Mouse (Mus musculus): ENCODE results near the gene Ebf1.

Ebf1 gene

DNA sequence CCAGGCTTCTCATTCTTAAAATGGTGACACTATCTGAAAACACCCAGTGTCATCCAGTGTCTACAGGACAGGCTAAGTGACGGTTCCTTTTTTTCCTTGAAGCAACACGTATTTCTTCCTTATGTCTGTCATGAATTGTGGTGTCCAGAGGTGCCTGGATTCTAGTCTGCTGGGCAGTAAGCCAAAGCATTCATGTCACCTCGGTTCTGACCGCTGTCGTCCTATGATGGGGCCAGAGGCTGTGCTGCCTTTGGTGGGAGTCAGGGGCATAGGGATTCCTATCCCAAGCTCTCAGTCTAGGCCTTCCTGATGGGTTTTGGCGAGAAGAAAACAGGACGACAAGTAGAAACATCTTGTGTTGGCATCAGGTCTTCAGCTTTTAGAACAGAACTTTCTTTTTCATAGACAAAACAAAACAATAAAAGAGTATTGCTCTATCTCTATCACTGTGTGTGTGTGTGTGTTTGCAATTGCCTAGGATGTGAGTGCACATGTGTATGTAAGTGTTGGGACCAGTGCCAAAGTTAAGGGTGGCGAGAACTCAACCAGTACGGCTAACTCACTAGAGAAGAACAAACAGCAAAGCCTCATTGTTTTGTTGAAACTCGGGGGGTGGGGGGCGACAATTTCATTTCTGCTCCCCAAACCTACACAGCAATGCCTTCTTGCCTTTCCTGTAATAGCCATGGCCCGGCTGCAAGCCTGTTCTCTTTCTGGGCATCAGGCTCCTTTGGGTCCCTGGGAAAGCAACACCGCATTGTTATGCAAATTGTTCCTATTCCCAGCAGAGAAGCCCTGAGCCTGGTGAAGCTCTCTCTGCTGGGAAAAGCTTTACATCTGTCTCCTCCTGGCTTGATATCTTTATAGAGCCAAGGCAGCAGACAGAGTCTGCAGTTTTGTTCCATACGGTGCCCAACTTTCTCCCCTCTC lies 224.3 kb downstream of the Ebf1 start:
- no peak for DNase-seq (ENCODE audit: low spot score)

DNA sequence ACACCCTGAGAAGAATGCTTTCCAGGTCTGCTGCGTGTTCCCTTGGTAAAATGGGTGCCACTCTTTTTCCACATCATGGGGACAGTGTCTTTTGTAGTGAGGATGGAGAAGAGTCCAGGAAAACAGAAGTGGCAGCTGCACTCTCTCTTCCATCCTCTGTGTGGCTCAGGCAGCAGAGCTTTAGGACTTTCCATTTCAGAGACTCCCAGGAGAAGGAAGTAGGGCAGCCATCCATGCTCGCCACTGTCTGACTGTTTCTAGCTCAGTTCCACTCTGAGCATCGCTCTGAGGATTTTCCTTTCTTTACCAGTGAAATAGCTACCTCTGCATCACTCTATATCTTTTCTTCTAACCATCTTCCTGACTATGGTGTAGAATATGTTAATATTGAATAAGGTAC lies 234.8 kb downstream of the Ebf1 start:
- DNase-seq (ENCODE audit: low spot score), result no peak

DNA sequence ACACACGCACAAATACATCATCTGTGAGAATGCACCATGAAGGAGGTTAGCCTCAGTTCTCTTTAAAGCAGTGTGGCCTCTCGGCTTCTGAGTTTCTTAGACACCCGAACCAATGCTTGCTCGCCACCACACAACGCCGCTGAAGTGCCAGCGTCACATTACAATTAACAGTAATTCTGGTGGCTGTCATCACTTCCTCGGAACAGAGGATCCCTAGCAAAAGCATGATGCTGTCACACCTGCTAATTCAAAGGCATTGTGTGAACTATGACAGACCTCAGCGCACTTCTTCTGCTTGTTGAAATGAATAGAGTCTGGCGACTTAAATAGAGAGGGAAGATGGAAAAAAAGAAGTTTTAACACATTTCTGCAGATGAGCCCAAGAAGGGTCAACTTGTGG lies 235.8 kb downstream of the Ebf1 start:
- no peak for DNase-seq (ENCODE audit: low spot score)

DNA sequence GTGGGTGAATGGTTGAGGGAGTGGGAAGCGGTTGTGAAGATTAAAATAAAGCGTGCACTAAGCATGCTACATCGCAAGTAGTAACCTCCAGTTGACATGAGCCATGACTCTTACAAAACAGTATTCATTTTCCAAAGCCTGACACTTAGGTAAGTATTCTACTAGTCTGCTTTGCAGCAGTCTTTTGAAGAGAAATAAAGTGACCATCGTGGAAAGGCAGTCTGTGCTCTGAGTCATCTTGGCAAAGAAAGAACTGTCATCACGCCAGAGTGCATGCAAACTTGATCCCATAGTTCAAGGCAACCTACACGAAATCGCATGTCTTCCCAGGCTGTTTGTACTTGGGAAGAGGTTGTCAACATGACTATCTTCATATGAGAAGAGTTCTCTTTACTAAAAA lies 237.4 kb downstream of the Ebf1 start:
- DNase-seq (ENCODE audit: low spot score), result no peak

DNA sequence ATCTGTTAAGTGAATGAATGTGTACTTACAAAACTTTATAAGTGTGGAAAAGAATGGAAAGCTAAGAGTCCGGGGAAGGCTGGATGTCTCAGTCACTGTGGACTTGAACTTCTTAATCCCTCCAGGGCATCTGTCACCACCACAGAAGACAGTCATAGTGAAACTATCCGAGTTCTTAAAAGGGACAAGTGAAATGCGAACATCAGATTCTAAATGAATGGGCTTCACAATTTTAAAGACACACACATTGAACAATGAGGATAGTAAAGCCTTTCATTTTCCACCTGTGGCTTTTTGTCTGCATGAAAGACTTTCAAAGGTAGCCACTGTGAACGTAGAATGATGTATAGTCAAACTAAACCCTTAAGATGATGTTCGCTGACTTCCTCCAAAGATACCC lies 244.0 kb downstream of the Ebf1 start:
- no peak for DNase-seq (ENCODE audit: low spot score)

DNA sequence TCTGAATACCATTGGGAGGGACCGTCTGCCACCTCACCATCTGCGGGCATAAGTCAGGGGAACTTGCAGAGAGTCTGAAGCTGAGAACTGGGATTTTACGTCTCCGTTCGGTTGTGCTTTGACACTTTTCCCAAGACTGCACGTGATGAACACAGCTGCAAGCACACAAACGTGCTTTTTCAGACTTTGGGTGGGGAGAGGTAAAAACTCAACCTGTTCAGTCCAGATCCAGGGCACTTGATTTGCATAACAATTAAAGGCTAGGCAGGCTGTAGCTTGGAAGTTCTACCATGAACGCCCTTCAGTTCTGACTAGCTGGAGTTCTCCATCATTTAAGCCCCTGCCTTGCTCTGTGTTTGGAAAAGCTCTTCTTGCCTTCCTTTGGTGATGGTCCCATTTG lies 246.8 kb downstream of the Ebf1 start:
- DNase-seq (ENCODE audit: low spot score), result no peak

DNA sequence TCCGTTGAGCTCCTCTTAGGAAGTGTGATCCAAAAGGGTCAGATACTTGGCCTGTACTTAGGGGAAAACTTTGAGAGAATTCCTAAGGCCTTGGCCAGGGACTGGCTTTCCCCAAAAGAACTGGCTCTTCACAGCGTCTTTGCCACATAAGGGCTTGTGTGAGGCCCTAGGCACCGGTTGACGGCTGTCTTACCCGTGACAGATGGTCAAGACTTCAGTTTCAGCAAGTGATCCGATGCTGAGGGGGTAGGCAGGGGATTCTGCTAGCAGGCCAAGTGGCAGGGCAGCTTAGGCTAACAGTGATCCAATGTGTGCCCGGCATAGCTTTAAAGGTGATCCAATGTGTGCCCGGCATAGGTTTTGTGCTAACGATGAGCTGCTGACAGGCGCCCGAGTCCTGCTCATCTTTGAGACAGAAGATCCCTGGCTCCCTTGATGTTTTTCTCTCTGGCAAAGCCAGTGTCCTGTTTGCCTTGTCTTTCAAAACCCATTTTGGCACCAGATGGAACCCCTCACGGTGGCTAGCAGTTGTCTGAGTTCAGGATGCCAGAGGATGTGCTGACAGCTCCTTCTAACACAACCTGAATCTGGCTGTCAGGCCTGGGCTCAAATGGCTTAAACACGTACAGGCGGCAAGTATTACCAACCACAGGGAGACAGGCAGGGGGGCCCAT lies 249.5 kb downstream of the Ebf1 start:
- DNase-seq (ENCODE audit: low spot score), result no peak

DNA sequence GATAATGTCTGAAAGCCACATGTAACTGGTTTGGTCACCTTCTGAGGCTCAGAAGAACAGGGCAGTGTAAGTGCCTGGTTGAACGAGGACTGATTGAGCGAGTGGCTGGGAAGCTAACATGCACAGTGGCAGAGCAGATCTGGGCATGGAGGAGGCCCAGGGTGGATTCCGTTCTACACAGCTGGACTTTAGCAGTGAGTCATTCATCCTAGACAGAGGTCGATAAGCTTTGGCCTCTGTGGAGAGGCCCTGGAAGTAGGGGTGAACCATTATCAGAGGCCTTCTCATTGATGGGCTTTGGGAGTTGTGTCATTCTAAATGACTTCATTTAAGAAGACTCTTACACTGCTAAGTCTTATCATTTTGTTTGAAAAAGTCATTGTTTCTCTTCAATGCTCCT lies 250.3 kb downstream of the Ebf1 start:
- DNase-seq (ENCODE audit: low spot score), result no peak

DNA sequence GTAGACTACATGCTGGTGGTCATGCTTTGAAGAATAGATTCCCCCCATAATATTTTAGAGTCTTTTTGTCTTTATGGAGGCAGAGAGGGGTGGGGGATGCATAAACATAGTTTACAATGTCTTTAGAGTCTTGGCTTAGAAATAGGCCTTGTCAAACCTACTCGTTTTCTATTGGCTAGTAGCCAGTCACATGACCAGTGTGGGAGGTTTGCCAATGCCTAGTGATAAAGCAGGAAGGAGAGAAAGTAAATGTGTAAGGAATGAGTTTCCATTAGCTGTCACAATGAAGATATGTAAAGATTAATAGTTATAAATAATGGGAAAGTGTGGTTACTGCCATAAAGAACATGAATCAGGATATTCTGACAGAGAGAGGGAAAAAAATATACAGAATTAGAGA lies 256.8 kb downstream of the Ebf1 start:
- no peak for DNase-seq (ENCODE audit: low spot score)

DNA sequence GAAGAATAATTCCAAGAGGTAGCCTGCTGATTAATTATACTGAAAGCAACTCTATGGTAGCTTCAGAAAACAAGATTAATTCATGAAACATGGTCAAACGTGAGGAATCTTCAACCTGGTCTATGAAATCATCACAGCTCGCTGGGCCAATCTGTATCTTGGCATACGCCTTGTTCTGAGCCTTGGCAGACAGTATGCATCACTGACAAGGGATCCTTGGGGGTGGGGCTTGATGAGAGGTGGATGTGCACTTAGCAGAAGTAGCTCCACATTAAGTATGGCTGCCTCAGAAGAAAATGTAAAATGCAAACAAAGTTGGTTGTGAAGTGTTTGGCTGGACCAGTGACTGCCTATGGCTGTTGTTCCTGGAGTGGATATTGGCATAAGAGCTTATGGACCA lies 258.1 kb downstream of the Ebf1 start:
- no peak for DNase-seq (ENCODE audit: low spot score)

DNA sequence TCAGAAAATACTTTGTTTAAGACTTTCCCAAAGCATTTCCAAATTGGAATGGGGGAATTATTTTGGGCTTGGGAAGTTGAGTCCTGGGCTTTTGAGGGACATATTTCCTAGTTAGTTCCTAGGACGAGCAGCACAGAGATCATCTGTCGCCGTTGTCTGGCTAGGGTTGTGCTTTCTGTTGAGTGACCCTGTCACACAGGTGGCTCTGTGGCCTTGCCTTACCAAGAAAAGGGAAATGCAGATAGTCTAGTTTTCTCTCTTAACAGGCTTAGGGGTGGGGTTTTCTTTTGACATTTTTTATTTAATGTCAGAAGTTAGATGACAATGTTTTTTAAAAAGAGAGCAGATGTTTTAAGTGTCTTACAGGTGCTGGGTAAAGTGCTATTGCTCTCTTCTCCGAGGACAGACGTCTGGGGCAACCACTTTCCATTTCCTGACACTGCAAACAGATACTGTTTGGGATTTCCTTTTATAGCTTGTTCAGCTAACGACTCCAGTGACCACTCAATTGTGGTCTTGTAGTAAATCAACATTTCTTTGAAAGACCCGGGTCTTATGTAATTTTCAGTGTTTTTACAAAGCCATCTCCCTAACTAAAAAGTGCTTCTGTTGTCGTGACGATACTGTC lies 264.1 kb downstream of the Ebf1 start:
- DNase-seq (ENCODE audit: low spot score), result no peak

DNA sequence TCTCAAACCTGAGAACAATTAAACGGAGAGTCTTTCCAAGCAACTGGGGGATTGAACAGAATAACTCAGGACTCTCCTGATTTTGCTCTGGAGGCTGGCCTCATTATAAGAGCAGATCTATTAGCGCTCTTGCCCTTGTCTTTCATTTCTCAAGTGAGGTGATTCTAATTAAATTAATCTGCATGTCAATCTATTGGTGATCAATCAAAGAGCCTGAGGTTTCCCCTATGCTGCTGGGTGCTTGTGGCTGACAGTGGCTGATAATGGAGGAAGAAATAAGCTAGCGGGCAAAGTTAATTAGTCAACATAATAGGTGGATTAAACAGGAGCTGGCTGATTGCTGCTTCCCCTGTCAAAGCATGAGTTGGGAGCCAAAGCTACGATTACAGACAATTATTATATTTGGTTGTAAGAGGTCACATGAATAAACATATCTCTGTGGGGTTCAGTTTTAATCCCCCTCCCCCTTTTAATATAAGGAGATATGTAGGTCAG lies 265.4 kb downstream of the Ebf1 start:
- no peak for DNase-seq (ENCODE audit: low spot score)

DNA sequence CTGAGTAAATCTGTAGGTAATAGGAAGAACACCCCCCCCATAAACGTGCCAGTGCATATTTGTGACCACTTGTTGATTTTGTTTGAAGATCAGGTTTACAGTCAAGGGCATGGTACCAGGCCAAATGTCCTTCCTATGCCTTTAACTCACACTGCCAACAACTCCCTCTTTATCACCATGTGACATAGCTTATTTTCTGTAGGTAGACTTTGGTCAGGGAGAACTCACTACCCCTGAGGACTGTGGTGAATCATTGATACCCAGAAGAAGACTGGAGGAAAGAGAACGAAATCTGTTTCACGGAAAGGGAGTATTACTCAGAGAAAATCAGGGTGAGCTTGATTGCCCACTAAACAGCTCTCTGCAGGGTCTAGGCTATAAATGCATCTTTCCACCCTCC lies 267.2 kb downstream of the Ebf1 start:
- DNase-seq (ENCODE audit: low spot score), result no peak

DNA sequence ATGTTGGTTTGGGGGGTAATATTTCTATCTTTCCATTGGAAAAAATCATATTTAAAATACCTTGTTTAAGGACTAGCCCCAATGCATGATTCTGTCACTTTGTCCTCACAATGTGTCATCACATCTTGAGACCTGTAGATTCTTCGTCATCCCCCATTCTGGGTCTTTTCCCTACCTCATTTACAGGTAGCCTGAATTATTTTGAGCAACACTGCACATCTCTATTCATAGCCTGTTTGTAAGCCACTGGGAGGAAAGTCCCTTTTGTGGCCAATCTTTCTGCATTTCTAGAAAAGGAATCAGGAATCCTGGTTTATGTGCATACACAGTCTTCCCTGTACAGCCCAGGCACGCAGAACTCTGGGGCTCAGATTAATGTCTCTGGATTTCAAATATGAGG lies 269.8 kb downstream of the Ebf1 start:
- DNase-seq (ENCODE audit: low spot score), result no peak

DNA sequence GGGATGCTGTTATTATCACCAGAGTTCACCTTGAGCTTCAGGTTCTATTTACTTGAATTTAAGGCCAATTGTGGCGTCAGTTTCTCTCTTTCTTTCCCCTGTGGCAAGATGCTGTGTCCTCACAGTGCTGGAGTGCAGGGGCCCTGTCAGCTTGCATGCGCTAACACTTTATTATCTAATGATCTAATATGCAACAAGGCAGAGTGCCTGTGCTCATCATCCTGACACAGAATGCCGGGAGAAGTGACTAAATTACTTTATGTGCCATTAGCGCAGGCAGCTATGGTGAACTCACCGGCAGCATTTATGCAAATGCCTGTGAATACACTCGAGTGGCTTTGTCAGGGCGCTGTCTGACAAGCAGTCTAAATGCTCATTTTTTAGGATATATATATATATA lies 270.6 kb downstream of the Ebf1 start:
- DNase-seq (ENCODE audit: low spot score), result no peak

DNA sequence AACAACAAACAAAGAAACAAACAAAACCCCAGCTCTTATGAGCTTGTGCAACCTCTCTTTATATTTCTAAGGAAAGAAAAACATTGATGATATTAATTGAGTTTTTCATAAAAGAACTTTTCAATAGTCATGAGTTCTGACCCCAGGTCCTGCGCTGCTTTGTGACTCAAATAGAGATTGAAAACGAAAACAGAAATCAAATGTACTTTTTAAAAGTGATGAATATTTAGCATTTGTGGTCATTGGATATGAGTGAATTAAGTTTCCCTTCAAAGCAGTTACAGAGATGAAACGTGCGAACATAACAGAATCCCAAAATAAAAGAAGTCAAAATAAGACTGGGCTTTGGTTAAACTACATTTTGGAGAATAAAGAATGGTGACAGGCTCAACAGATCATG lies 271.3 kb downstream of the Ebf1 start:
- no peak for DNase-seq (ENCODE audit: low spot score)

DNA sequence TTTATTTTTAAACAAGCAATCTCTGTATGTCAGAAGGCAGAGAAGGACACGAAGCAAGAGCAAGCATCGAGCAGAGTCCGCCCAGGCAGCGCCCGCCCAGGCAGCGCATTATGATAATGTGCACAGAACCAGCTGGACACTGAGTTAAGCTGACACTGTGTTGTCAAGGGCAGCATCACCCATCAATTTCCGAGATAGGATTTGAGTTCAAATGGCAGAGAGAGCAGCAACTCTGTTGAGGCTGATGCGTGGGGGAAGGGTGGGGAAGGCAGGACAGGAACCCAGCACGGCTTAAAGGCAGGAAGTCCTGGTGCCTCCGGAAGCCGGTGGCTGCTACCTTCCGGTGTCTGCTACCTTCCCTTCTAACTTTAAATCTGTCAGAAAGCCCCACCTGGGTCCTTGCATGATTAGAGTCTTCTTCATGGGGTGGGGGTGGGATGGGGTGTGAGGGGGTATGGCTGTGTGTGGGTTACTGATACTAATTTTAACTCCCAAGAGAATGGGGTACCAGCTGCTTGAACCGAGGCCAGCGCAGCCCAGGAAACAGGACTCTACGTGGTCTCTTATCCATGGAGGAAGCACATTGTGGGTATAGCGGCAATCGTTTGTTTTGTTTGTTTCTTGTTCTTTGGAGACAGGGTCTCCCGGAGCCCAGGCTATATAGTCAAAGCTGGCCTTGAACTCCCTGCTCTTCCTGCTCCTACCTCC lies 275.9 kb downstream of the Ebf1 start:
- no peak for DNase-seq (ENCODE audit: low spot score)

DNA sequence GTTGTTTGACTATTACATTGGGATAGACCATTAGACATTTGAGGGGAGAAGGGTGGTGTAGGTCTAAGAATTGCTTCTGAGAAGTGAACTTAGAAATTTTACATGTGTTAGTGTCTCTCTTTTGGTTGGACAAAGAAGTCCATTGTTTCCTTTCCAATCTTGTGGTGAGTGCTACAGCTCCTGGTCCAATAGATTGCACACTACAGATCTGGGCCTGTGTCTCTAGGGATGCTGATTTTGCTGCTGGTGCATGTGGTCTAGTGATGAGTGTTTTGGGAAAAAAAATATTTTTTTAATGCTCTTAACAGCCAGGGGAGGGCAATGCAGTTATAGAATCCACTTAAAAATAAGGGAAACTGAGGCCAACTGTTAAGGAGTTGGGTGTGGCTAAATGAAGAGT lies 276.9 kb downstream of the Ebf1 start:
- DNase-seq (ENCODE audit: low spot score), result no peak

DNA sequence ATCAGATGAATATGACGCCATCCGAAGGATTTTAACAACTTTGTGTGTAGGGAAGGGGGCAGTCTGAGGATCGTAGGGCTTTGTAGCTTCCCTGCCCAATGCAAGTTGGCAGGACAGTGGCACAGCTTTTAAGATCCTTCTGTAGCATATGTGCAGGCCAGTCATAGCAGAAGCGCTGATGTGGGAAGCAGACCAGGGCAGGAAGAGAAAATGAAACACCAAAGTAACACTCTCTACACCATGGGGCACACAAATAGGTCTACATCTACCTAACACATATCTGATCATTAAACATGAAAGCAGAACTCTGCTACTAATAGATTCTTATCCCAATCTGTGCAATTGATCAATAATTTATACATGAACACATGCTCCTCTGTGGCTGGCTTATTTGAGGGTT lies 277.7 kb downstream of the Ebf1 start:
- DNase-seq (ENCODE audit: low spot score), result no peak

DNA sequence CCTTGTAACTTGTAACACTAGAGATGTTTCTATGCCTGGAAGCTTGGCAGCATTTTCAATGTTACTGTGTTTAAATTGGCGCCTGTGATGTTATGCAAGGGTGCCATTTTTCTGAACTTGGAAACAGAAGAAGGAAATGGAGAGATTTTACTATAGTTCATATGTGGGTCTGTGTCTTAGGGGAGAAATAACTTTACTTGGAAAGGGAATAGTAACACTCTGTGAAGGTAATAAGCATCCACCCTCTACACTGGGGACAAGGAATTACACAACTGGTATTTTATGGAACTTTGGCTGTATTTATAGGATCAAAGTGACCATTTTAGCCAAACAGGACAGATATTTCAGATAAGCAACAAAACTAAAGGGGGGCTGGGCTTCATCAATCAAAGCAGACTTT lies 278.8 kb downstream of the Ebf1 start:
- DNase-seq (ENCODE audit: low spot score), result no peak

DNA sequence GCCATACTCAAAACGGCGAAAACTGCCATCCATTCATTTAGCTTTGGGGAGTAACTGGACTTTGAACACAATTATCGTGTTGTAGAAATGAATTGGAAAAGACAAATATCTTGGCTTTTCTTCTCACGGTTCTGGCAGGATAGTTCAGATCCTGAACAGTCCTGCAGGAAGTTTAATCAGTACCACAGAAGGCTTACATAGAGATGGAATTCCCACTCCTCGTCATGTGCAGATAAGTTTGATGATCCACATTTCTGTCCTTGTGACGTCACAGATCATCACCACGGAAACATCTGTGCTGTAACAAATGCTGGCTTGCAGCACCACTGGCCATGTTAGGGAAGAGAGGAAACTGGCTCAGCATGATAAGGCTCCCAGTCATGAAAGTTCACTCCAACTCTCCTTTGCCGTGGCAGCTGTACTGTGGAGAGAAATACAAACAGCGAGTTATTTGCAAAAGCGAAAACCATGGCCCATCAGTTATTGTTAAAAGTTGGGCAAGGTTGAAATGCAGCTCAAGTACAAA lies 280.1 kb downstream of the Ebf1 start:
- no peak for DNase-seq (ENCODE audit: low spot score)

DNA sequence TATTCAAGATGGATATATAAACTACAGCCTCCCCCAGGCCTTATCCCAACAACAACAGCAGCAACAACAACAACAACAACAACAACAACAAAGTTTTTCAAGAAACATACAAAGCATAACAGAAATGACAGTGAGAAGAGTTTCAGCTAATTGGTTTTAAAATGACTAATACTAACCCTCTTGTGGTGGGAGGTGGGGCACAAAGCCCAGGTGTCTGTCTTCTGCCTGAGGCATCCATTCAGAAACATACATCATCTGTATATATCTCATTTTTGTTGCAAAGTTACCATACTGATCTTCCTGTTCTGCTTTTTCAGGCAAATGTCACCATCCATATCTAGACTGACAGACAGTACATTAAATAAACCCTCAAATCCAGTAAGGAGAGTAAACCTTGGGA lies 282.4 kb downstream of the Ebf1 start:
- DNase-seq (ENCODE audit: low spot score), result no peak

All from testis, postnatal 10 days (tissue).